Mouse (Mus musculus) cerebellum, postnatal 14 days (tissue): Measurements from ENCODE around the gene Prkag3.

Source experiments
- DNase-seq, 2 experiments: peaks; one replicate each; pipeline ENCODE4 v3.0.0; 2021; ENCODE audit warnings: mixed read lengths in 2 of 2

The Prkag3 gene

DNA sequence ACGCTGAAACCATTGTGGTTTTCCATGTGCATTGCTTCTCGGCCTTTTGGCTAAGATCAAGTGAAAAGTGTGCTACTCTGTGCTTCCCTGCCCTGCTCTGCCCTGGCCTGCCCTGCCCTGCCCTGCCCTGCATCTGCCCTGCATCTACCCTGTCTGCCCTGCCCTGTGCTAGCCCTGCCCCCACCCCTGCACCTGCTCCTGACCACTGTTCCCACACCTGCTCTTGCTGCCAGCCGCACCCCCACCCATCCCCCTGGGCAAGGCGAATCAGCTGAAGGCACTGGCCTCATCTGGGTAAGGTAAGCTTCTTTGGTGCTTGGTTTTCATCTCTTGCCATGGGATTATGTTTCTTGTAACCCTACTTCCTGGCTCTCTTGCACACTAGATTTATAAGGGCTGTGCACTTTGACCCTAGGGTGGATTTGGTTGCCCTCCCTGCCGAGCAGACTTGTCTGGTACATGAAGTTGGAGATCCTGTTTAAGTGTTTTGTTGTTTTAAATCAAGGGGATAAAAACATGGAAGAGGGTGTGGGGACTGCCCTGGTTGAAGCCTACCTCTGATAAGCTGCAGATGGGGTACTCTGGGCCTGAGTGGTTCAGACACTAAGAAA, 5.3 kb upstream of the Prkag3 start:
- no peak for DNase-seq

DNA sequence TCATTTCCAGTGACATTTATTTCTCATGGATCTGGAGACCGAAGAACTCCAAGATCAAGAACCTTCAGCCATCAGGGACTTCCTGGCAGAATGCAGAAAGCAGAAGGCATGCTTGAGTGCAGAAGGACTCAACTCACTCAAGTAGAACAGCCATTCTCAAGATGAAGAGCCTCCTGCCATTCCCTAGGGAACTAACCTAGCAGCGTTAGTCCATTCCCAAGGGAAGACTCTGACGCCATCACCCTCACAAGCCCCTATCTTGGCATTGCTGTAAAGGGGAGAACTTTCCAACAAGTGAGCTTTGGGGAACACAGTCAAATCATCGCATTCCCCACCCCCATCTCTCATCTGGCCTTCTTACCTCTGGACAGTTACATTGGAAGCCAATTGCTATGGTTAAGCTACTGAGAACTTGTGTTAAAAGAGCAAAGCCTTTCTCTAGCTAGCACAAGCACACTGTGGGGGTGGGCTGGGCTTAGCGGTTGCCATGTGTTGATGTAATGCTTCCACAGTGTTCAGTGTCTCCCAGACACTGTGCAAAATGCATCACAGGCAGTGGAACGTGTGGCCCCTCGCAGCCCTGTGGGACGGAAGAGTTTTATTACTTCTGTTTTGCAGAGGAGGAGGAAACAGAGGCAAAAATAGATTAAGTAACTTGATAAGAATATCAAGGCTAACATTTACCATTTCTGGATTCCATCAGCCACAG, 4.4 kb upstream of the Prkag3 start:
- no peak for DNase-seq

DNA sequence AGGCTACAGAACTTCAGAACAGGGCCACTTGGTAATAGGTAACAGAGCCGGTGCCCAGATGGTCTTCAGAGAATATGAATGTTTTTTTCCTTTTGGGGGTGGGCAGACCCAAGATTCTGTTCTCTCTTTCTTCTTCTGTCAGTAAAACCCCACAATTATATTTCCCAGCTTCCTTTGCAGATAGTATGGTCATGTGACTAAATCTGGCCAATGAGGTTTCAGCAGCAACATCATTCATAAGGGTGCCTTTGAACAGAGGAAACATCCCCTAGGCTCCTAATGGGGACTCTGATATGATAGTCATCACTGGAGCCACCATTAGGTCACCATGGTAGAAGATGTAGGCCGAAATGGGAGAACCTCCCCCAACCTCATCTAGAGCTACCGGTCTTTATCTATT, 3.8 kb upstream of the Prkag3 start:
- DNase-seq = no peak

DNA sequence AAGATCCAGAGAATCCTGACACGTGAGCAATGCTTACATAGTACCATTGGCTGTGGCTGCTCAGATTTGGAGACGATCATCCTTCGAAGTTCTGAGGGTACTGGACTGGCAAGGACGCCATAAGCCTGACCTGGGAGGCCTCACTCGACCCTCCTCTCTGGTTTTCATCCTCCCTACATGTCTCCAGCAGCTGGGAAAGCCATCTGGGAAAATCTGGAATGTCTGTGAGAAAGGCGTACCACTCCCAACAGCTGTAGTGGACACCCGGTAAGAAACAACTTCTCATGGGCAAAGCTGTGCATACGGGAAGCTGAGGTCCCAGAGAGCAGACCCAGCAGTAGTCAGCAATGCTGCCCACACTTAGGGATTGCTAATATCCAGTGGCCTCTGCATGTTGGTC, 3.1 kb upstream of the Prkag3 start:
- DNase-seq = no peak

DNA sequence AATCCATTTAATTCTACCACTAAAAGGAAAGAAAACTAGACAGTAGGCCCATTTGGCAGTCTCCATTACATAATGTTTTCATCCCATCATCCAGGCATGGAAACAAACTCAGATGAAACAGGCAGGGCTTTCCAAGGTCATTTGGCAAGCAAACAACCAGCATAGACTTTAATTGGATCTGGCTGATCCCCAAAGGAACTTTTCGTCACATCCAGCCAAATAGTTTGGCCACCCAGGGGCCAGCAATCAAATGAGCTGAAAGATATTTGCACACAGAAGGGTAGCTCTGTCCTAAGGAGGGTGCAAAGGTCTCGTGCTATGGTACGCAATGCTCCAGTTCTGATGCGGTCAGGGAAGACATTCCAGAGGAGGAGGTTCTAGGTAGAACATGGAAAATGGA, 1.7 kb upstream of the Prkag3 start:
- no peak for DNase-seq

DNA sequence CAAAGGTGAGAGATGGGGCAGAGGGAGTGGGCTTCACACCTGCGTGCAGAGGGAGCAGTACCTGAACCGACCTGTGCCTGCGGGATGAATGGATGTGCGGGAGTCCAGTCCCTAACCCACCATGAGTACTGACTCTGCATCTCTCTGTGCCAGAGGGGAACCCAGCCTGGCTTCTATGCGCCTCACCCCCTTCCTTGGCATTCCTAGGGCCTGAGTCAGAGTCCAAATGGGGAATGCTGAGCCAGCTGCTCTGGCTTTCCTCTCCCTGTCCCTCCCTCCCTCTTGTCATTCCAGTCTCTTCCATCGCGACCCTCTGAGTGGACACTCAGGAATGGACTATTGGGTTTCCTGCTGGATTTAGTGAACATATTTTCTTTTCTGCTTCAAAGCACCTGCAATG, 280 bp upstream of the Prkag3 start:
- no peak for DNase-seq

DNA sequence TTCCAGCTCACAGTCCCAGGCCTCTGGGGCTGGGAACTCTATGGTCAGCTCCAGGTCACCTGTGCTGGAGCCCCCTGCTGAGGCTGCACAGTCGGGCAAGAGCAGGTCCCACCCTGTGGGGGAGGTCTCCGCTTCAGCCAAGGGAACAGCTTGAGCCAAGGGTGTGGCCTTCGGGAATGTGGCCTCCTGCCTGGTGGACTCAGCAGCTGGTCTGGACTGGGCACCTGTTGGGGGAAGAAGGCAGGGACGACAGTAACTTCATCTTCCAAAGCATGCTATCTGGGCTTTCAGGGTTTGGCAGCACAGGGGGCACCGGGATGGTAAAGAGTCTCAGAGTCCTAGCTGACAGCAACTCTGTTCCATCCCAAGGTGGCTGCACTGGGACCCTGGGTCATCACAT, 1.7 kb downstream of the Prkag3 start:
- DNase-seq = no peak

DNA sequence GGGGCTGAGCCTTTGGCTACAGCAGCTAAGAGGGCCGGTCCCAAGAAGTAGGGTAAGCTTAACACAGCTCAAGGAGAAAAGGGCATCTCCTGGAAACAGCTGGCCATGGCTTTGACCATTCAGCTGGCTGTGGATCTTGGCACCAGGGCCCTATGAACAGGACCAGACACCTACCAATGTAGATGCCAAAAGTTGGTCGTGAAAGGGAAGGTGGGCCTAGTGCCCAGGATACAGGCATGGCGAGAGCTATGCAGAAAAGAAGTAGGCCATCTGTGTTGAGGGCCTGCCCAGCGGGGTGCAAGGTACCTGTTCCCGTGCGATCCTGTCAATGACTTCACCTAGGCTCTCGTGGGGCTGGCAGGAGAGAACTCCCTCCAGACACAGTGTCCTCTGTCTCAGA, 8.2 kb downstream of the Prkag3 start:
- peak; percentile 35 to 62 for DNase-seq

DNA sequence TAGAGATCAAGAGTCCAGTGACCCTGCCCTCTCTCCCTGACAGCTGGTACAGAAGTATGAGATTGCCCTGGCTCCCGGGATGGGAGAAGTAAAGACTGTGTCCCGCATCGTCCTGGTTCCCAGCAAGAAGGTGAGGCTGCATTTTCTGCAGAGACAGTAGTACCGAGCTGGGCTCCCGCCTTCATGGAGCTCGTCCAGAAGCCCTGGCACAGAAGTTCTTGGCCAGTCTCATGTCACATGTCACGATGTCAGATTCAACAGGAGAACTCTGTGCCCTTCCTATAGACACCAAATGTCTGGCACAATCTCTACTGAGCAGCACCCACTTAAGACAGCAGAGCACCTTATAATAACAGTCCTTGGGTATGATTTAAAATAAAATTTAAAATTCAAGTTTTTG, 11.5 kb downstream of the Prkag3 start:
- DNase-seq = peak; percentile 37 to 44

DNA sequence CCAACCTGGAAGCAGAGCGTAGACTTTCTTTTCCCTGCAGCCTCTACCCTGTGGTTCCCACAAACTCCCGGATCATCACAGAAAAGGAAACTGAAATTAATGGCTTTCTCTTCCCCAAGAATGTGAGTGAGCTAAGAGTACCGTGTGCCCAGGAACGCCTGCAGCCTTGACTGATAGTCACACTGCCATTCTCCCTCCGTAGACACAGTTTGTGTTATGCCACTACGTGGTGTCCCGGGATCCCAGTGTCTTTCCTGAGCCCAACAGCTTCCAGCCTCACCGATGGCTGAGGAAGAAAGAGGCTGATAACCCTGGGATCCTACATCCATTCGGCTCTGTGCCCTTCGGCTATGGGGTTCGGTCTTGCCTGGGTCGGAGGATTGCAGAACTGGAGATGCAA, 12.0 kb downstream of the Prkag3 start:
- no peak for DNase-seq

DNA sequence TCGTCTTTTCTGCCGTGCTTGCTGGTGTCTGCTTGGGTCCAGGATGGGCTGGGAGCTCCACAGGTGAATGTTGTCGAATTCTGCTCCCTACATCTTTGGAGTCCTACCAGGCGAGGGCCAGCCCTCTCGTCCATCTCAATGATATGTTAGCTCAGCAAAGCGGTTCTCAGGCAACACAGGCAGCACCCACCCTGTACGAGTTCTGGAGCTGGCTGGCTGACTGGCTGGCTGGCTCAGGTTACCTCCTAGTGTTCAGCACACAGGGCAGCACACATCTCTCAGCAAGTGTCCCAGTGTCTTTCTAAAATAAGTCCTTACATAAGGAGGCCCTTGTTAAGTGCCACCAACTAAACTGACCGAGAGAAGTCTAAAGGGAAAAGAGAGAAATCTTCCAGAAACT, 20.6 kb downstream of the Prkag3 start:
- no peak for DNase-seq

DNA sequence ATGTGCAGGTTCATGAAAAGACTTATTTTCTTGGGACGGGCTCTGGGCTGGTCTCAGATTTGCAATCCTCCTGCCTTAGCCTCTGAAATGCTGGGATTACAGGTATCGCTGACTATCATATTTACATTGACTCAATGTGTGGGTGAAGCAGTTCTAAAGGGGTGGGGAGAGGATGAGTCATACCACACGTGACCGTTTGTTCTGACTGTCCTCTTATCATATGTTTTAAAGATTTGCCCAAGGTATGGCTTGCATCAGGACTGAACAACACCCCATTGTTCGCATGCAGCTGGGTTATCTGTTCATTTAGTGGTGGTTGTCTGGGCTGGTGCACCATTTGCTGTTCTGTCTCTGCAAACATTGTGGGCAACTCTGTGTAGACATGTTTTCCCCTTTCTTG, 22.3 kb downstream of the Prkag3 start:
- no peak for DNase-seq

DNA sequence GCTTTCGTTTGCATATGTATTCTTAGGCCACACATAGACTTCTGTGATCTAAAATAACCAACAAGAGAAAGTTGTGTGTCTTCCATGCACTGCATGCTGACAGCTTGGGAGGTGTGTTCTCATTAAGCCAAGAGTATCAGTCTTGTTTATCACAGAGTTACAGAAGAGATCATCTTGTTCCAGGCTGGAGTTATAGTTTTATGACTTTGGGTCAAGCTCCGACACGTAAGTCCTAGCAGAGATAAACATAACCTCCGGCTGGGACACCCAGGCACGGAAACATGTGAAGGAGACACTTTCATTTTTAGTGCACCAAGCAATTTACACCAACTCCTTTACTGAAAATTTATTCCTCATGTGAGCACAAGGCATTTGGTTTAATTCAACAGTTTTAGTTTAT, 22.9 kb downstream of the Prkag3 start:
- no peak for DNase-seq

DNA sequence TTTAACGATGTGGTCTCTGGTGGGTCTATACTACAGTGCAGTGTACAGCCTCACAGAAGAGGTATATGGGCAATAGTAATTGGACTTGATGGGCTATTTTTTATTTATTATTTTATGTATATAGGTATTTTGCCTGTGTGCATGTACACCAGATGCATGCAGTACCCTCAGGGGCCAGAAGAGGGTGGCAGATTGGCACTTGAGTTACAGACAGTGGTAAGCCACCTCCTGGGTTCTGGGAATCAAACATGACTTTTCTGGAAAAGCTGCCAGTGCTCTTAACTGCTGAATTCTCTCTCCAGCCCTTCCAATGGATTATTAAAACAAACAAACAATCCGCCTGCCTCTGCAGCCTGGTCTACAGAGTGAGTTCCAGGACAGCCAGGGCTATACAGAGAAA, 25.3 kb downstream of the Prkag3 start:
- peak; percentile 8 to 53 for DNase-seq

DNA sequence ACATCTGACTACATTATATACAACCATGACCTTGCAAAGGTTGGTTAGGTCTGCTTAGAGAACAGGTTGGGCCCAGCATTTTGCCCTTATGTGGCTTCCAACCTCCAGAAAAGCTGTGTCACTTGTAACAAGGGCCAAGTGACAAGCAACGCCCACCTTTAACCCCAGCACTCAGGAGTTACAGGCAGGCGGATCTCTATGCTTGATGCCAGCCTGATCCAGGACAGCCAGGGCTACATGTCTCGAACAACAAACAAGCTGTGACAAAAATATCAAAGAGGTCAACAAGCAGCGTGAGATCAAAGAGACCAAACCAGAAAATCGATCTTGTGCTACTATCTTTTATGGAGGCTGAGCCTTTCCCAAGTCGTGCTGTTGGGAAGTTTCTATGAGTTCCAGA, 27.4 kb downstream of the Prkag3 start:
- DNase-seq = no peak

DNA sequence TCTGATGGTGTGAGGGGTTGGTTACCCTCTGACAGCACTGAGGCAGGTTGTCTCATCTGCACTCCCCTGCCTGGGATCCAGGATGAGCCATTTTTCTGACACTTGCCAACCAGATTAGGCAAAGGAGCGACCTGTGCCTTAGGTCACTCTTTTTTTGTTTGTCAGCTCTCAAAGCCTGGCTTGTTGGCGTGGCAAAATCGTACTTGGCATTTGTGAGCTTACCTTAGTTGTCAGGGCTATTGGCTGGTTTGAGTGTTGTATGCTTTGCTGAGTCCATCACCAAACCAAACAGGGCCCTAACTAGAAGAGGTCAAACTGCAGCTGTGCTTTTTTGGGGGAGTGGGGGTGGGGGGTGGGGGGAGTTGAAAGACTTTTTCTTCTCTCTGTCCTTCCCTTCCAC, 29.7 kb downstream of the Prkag3 start:
- no peak for DNase-seq

DNA sequence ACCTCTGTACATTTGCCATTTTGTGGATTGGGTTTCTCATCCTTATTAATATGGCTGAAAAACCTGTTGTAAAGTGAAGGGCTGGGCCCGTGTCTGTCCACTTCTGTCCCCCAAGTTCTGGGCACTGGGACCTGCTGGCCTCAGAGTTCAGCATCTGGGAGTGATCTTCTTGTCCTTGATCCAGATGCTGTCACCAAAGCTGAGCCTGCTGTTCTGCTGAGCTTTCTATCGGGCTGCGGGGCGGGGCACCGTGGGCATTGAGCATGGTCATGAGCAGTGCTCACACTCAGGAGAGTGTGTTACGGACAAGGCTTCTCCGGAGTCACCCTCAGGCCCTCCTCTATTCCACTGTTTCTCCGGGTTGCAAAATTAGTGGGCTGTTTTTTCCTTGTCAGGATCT, 30.9 kb downstream of the Prkag3 start:
- no peak for DNase-seq

DNA sequence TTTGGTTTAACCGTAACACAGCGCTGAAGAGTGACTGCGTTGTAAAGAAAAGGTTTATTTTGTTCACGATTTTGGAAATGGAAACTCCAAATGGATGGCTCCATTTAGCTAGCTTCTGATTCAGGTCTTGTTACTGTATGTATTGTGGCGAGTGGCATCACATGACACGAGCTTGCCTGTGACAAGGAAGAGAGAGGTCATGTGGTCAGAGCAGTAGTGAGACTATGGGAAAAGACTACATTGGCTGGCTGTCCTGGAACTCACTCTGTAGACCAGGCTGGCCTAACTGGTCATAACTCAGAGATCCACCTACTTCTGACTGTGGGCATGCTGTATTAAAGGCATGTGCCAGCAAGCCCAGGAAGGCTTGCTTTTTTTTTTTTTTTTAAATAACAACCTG, 33.1 kb downstream of the Prkag3 start:
- no peak for DNase-seq

DNA sequence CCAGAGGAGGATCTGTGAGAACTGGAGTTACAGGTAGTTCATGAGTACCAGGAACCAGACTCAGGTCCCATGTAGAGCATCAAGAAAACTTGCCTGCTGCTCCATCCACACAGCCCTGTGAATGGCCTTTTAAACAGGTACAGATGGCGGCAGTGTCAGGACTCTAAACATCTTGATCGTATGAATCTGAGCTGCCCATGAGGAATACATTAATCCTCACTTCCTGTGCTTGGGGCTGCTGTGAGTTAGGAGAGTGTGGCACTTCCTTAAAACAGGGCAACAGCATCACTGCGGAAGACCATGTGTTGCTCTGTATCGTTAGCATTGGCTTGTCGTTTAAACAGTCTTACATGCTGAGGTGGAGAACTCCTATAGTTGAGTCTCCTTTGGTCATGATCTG, 33.6 kb downstream of the Prkag3 start:
- no peak for DNase-seq

DNA sequence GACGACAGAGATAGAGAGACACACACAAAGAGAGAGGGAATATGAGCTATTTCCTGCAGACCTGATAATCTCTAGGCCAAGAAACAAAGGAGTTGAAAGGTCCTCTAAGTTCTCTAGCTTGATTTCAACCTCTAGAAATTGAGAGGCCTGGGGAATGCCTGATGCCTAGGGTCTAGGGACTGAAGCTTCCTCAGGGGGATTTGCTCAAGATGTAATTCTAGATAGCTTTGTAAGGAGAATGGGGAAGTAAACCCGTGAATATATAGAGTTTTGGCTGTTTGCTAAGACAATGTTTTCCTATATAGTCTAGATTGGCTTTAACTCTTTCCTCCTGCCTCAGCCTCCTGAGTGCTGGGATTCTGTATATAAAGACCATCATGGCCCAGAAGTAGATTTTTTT, 34.1 kb downstream of the Prkag3 start:
- no peak for DNase-seq

DNA sequence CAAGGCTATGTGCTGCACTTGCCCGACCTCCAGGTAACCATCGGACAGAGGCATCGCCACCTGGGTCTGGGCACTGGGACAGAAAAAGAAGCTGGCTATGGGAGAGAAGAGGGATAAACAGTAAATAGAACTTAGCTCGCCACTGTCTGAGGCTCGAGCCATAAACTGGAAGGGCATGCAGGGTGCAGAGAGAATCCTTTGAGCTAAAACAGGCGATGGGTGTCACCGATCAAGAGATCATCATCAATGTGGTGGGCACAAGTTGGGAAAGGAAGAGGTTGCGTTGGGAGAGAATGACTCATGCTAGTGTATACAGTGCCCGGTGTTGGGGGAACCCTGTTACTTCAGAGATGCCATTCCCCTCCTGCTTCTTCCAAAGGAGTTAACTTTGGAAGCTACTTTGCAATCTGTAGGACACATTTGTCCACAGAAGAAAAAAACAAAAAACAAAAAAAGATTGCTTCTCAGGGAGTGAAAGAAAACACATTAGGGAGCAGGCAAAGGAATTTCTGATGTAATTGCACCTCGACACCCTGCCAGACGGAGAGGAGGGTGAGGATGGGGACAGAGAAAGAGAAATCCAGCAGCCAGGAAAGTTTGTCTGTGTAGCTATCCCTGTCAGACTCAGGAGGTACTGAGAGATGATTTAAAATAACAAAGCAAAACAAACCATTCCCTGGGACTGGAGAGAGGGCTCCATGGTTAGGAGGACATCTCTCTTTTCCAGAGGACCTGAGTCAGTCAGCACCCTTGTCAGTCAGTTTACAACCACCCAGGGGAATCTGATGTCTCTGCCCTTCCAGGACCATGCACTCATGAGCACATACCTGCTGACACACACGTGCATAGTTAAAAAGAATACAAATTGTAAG, 34.9 kb downstream of the Prkag3 start:
- peak in 1 of 2 experiments; percentile 6 for DNase-seq

DNA sequence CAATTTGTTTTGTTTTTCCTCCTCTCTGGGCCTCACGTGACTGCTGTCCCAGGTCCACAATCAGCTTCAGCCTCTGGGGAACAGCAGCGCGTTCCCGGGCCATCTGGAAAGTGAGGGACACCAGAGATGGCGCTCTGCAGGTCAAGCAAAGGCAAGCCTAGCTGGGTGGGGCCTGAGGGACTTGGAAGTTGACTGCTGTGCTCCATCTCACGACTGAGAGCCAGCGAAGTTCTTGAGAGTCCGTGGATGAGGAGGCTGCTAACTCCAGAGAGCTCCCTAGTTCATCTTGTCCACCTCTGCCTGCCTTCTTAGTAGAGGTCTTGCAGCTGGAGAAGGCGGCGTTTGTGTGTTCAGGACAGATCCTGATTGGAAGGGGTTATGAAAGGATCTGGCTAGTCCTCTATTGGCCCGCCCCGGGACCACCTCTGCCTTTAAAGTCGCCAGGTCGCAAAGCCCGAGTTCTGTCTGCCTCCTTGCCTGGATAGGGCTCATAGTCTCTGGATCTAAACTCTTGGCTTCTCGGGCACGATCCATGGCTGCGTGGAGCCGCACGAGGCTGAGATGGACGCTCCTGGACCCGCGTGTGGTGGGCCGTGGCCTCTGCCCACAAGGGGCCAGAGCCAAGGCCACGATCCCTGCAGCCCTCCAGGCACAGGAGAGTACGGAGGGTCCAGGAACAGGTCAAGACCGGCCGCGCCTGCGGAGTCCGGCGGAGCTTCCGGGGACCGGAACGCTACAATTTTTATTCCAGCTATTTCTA, 35.7 kb downstream of the Prkag3 start, which contains the start of gene Cyp27a1:
Cyp27a1 (plus strand) TSS at position 476 of the 760 bp plus-strand sequence.
- peak; percentile 18 to 20 for DNase-seq

DNA sequence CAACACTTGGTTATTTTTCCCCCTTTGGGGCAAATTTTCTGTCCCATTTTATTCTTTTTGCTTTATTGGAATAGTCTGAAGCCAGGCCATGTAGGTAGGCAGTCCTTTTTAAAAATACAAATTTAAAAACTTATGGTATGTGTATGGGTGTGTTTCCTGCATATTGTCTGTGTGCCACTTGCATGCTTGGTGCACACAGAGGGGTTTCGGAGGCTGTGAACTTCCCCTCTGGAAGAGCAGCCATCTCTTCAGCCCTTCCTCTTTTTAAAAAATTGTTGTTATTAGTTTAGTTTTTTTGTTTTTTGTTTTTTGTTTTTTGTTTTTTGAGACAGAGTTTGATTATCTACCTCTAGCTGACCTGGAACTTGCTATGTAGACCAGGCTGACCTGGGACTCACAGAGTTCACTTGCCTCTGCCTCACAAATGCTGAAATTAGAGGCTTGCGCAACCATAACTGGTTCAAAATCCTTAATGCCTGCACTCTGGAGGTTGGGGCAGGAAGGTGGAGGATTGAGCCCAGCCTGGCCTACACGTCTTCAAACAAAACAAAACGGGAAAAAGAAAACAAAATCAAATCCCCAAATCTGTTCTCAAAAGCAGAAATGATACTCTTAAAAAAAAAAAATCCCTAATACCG, 36.4 kb downstream of the Prkag3 start:
- DNase-seq = no peak
